9 mouse cellular contexts compared by ENCODE assay signal in genomic region chr13:44306275-44307050, GRCm38 (mm10).
DNase-seq lines count a peak whose midpoint lies in the region; ATAC-seq and TF ChIP-seq lines count a peak whose summit lies in the region.
"Had no signal": no experiment of that assay in that cellular context is flagged by ENCODE, and none has a peak within 500 bp of the region (broad histone marks: within the 10 kb centered on the region; RNA-seq: fewer than 3 reads in every experiment).

No protein-coding gene starts in this region.

- H3K4me3 ChIP-seq in kidney, postnatal 0 days (replicated peaks; ENCODE audit: low read depth, low read length), result no peak overlapping the region
- H3K4me3 ChIP-seq in limb, embryonic 10.5 days, result no peak overlapping the region

- no peak overlapping the region for H3K9ac ChIP-seq in kidney, postnatal 0 days (ENCODE audit: low read depth, low read length)

- ATAC-seq in kidney, postnatal 0 days (replicated peaks; ENCODE audit: low FRiP score, low read depth), result 0 out of 2 replicates have a peak, but pooled peaks have one; percentile 21

- WGBS in kidney, postnatal 0 days, result 69% methylated on average over 15 of the region's 15 CpGs
- WGBS in limb, embryonic 10.5 days, result 90% methylated on average over 15 of the region's 15 CpGs

- H3K27me3 ChIP-seq in kidney, postnatal 0 days (ENCODE audit: insufficient read depth, low read length), result no peaks in the 10 kb centered on the region
- H3K27me3 ChIP-seq in limb, embryonic 10.5 days (ENCODE audit: low read depth, poor library complexity, severe bottlenecking), result no peaks in the 10 kb centered on the region
- H3K27me3 ChIP-seq: CH12.LX had no signal

- no peak overlapping the region for H3K4me2 ChIP-seq in kidney, postnatal 0 days (ENCODE audit: low read length)

- H3K27ac ChIP-seq in kidney, postnatal 0 days, result no peak overlapping the region
- H3K27ac ChIP-seq in limb, embryonic 10.5 days, result no peak overlapping the region

- no peaks in the 10 kb centered on the region; the same call in 1 of the 2 replicates for H3K9me3 ChIP-seq in kidney, postnatal 0 days (replicated peaks; ENCODE audit: low read length)
- no peaks in the 10 kb centered on the region for H3K9me3 ChIP-seq in limb, embryonic 10.5 days (replicated peaks)

- H3K4me1 ChIP-seq in kidney, postnatal 0 days (replicated peaks; ENCODE audit: insufficient read depth, low read length), result no peaks in the 10 kb centered on the region
- H3K4me1 ChIP-seq in limb, embryonic 10.5 days, result no peaks in the 10 kb centered on the region

- no peak for TF ChIP-seq CTCF in kidney, postnatal 0 days (IDR thresholded peaks at IDR 0.05; ENCODE audit: low read depth)

- peak; percentile 42 to 70 for DNase-seq in frontal cortex, adult 2 months (ENCODE audit: extremely low spot score in 1 of 2, low spot score in 1 of 2)
- no peak for DNase-seq in frontal cortex, postnatal 10 days (ENCODE audit: low spot score in 2 of 2)
- DNase-seq in 416B (ENCODE audit: low read depth) (peak; percentile 63), MN1 (ENCODE audit: low spot score) (no peak)
- DNase-seq in cerebellum, postnatal 25 days, result peak; percentile 85
- no peak for DNase-seq in kidney, postnatal 0 days (ENCODE audit: low spot score)
- DNase-seq in yolk sac, embryonic 10.5 days (ENCODE audit: low spot score), result peak; percentile 71
- DNase-seq in limb, embryonic 10.5 days (ENCODE audit: low spot score), result no peak

- H3K36me3 ChIP-seq in kidney, postnatal 0 days (ENCODE audit: insufficient read depth, low read length), result no peaks in the 10 kb centered on the region
- no peaks in the 10 kb centered on the region for H3K36me3 ChIP-seq in limb, embryonic 10.5 days

Comparison
In these comparisons a context has a peak if more than half of its experiments do, and no peak if none do; other contexts are left out.
1. DNase-seq: peak in frontal cortex, adult 2 months (2 of 2), 416B (single experiment), cerebellum, postnatal 25 days (2 of 2) and yolk sac, embryonic 10.5 days (single experiment); none in frontal cortex, postnatal 10 days (0 of 2), kidney, postnatal 0 days (single experiment), MN1 (single experiment) and limb, embryonic 10.5 days (single experiment).